Mouse (Mus musculus): ENCODE measurements at regions not wholly inside any gene's neighbourhood (a gene's known extent, or its start where the extent isn't known, plus 50 kb on each side); places are given as distances from the start of the nearest gene placed in this dataset.
A peak's percentile ranks its signal among the peaks of the same experiment; 100 is the strongest.

DNA sequence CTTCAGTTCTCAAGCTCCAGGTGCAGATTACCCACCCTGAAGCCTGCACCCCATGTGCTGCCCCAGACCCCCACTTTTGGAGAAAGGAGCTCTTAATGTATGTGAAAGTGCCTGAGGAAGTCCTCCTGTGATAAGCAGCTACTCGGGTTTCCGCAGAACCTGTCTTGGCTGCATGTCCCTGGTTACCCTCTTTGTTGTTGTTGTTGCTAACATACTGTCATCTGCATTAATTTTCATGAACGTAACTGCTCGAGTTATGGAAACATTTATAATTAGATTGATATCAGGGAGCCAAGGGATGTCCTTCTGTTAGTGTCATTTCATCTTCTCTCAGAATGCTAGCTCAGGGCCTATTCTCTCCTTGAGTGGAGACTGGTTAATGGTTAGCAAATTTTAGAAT, 808.3 kb upstream of the Car8 start:
- ATAC-seq (ENCODE audit: low FRiP score, low TSS enrichment) (no peak), DNase-seq (no peak)
- Histone ChIP-seq H3K36me3 (ENCODE audit: control insufficient read depth, insufficient read depth, low read length) (no peaks in the 10 kb centered on the region), H3K27me3 (ENCODE audit: control insufficient read depth, insufficient read depth, low read length) (no peaks in the 10 kb centered on the region), H3K4me2 (ENCODE audit: low read length) (no peak overlapping the region), H3K9ac (replicated peaks; ENCODE audit: low read length) (no peak overlapping the region), H3K9me3 (ENCODE audit: control insufficient read depth, low read length) (no peaks in the 10 kb centered on the region), H3K4me3 (replicated peaks; ENCODE audit: low read depth, low read length) (no peak overlapping the region), H3K4me1 (ENCODE audit: control insufficient read depth, insufficient read depth, low read length) (no peaks in the 10 kb centered on the region), H3K27ac (replicated peaks; ENCODE audit: low read depth, low read length) (no peak overlapping the region)
- WGBS, result 79% methylated on average over 4 of the region's 4 CpGs

DNA sequence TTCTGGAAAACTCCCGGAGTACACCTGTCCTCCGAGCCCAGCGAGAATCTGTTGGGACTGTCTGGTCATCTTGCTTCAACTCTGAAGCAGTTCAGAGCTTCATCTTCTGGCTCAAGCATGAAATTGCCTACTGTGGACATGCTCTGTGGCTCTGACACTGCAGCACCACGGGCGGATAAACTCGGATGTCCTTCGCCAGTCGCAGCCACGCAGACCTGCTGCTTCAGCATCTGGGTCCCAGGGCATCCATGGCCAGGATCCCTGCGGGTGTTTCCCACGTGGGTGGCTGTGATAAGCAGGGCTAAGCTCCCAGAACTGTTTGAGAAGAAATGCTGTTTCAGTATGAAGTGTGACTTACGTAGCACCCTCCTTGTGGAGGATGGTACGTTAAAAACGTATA, 807.6 kb upstream of the Car8 start:
- H3K27me3 ChIP-seq (ENCODE audit: control insufficient read depth, insufficient read depth, low read length), result no peaks in the 10 kb centered on the region
- DNase-seq (no peak), ATAC-seq (ENCODE audit: low FRiP score, low TSS enrichment) (no peak)
- no peaks in the 10 kb centered on the region for H3K9me3 ChIP-seq (ENCODE audit: control insufficient read depth, low read length)
- H3K9ac ChIP-seq (replicated peaks; ENCODE audit: low read length), result no peak overlapping the region
- H3K27ac ChIP-seq (replicated peaks; ENCODE audit: low read depth, low read length), result no peak overlapping the region
- no peaks in the 10 kb centered on the region for H3K4me1 ChIP-seq (ENCODE audit: control insufficient read depth, insufficient read depth, low read length)
- 88% methylated on average over 14 of the region's 14 CpGs for WGBS
- H3K4me3 ChIP-seq (replicated peaks; ENCODE audit: low read depth, low read length), result no peak overlapping the region
- no peak overlapping the region for H3K4me2 ChIP-seq (ENCODE audit: low read length)
- no peaks in the 10 kb centered on the region for H3K36me3 ChIP-seq (ENCODE audit: control insufficient read depth, insufficient read depth, low read length)

DNA sequence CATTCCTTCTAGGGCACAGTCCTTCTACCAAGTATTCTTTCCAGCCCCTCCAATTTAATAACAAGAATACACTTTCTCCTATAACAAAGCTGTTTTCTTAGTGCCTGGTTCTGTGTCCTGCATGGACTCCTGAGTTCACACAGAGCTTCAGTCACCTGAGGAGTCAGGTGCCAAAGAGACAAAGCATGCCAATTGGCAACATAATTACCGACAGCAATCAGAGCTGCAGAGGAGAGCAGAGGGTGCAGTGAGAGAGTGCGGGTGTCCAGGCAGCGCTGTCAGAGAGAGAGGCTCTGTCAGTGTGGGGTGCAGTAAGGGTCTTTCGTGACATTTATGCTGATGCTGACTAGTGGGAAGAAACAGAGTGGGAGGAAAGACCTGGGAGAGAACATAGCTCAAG, 807.2 kb upstream of the Car8 start:
- H3K9me3 ChIP-seq (ENCODE audit: control insufficient read depth, low read length), result no peaks in the 10 kb centered on the region
- WGBS, result 84% methylated on average over 4 of the region's 4 CpGs
- no peaks in the 10 kb centered on the region for H3K36me3 ChIP-seq (ENCODE audit: control insufficient read depth, insufficient read depth, low read length)
- H3K9ac ChIP-seq (replicated peaks; ENCODE audit: low read length), result no peak overlapping the region
- no peaks in the 10 kb centered on the region for H3K4me1 ChIP-seq (ENCODE audit: control insufficient read depth, insufficient read depth, low read length)
- no peak overlapping the region for H3K4me3 ChIP-seq (replicated peaks; ENCODE audit: low read depth, low read length)
- H3K27ac ChIP-seq (replicated peaks; ENCODE audit: low read depth, low read length), result no peak overlapping the region
- no peaks in the 10 kb centered on the region for H3K27me3 ChIP-seq (ENCODE audit: control insufficient read depth, insufficient read depth, low read length)
- DNase-seq (no peak), ATAC-seq (ENCODE audit: low FRiP score, low TSS enrichment) (no peak)
- no peak overlapping the region for H3K4me2 ChIP-seq (ENCODE audit: low read length)

DNA sequence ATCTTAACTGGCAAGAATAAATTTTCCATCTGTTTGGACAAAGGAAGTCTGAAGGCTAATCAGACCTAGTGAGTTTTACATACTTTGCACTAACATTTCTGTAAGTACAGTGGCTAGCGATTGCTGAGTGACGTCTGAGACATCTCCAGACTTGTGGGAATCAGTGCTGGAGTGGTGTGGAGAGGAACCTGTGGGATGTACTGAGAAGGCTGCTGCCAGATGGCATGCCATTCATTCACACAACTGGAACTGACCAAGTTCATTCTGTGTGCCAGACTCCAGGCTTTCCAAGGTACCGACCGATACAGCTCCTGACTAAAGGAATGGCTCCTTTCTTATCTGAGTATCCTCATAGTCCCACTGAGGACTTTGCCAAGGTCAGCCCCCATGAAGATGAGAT, 797.2 kb upstream of the Car8 start:
- H3K27ac ChIP-seq (replicated peaks; ENCODE audit: low read depth, low read length), result no peak overlapping the region
- DNase-seq (no peak), ATAC-seq (ENCODE audit: low FRiP score, low TSS enrichment) (no peak)
- H3K36me3 ChIP-seq (ENCODE audit: control insufficient read depth, insufficient read depth, low read length), result no peaks in the 10 kb centered on the region
- WGBS, result 88% methylated on average over 4 of the region's 4 CpGs
- no peaks in the 10 kb centered on the region for H3K4me1 ChIP-seq (ENCODE audit: control insufficient read depth, insufficient read depth, low read length)
- no peak overlapping the region for H3K4me2 ChIP-seq (ENCODE audit: low read length)
- H3K9ac ChIP-seq (replicated peaks; ENCODE audit: low read length), result no peak overlapping the region
- no peaks in the 10 kb centered on the region for H3K27me3 ChIP-seq (ENCODE audit: control insufficient read depth, insufficient read depth, low read length)
- no peaks in the 10 kb centered on the region for H3K9me3 ChIP-seq (ENCODE audit: control insufficient read depth, low read length)
- H3K4me3 ChIP-seq (replicated peaks; ENCODE audit: low read depth, low read length), result no peak overlapping the region

DNA sequence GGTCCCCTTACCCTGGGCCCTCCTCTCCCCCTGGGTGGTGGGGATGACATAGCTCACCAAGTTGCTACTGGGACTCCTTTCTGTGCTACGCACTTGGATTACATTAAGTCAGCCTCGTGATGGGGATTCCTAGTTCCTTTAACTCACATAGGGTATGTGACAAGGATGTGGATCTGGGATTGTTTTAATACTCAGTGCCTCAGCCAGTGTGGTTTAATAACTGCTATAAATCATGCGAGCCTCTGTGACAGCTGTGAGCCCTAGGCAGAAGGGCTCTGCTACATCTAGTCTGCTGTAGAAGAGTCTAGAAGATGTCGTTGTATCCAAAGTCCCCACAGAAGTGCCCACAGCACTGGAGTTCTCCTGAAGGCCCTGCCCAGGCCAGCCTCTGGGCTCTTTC, 796.5 kb upstream of the Car8 start:
- no peaks in the 10 kb centered on the region for H3K36me3 ChIP-seq (ENCODE audit: control insufficient read depth, insufficient read depth, low read length)
- H3K9ac ChIP-seq (replicated peaks; ENCODE audit: low read length), result no peak overlapping the region
- H3K9me3 ChIP-seq (ENCODE audit: control insufficient read depth, low read length), result no peaks in the 10 kb centered on the region
- DNase-seq, result no peak
- H3K4me2 ChIP-seq (ENCODE audit: low read length), result no peak overlapping the region
- H3K4me3 ChIP-seq (replicated peaks; ENCODE audit: low read depth, low read length), result no peak overlapping the region
- H3K4me1 ChIP-seq (ENCODE audit: control insufficient read depth, insufficient read depth, low read length), result no peaks in the 10 kb centered on the region
- no peak for ATAC-seq (ENCODE audit: low FRiP score, low TSS enrichment)
- no peaks in the 10 kb centered on the region for H3K27me3 ChIP-seq (ENCODE audit: control insufficient read depth, insufficient read depth, low read length)
- WGBS, result 82% methylated on average over 4 of the region's 4 CpGs
- H3K27ac ChIP-seq (replicated peaks; ENCODE audit: low read depth, low read length), result no peak overlapping the region

DNA sequence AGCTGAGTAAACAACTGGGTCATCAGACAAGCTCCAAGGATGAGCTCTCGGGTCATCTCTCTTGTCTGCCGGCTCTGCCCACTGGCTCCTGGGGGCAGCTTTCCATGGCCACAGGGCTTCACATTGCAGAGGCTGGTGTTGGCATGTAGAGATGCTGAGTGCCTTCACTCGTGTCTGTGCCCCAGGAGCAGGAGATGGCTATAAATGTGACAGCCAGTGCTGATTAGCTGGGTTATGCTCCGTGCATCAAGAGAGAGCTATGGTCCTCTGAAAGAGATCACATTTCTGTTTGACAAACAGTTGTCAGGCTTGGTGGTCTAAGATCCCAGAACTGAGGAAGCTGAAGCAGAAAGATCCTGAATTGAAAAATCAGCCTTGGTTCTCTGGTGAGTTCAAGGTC, 795.4 kb upstream of the Car8 start:
- WGBS, result 65% methylated on average over 4 of the region's 4 CpGs
- Histone ChIP-seq H3K9ac (replicated peaks; ENCODE audit: low read length) (no peak overlapping the region), H3K4me1 (ENCODE audit: control insufficient read depth, insufficient read depth, low read length) (no peaks in the 10 kb centered on the region), H3K27ac (replicated peaks; ENCODE audit: low read depth, low read length) (no peak overlapping the region), H3K4me3 (replicated peaks; ENCODE audit: low read depth, low read length) (no peak overlapping the region), H3K36me3 (ENCODE audit: control insufficient read depth, insufficient read depth, low read length) (no peaks in the 10 kb centered on the region), H3K27me3 (ENCODE audit: control insufficient read depth, insufficient read depth, low read length) (no peaks in the 10 kb centered on the region), H3K9me3 (ENCODE audit: control insufficient read depth, low read length) (no peaks in the 10 kb centered on the region), H3K4me2 (ENCODE audit: low read length) (no peak overlapping the region)
- ATAC-seq (ENCODE audit: low FRiP score, low TSS enrichment) (no peak), DNase-seq (no peak)

DNA sequence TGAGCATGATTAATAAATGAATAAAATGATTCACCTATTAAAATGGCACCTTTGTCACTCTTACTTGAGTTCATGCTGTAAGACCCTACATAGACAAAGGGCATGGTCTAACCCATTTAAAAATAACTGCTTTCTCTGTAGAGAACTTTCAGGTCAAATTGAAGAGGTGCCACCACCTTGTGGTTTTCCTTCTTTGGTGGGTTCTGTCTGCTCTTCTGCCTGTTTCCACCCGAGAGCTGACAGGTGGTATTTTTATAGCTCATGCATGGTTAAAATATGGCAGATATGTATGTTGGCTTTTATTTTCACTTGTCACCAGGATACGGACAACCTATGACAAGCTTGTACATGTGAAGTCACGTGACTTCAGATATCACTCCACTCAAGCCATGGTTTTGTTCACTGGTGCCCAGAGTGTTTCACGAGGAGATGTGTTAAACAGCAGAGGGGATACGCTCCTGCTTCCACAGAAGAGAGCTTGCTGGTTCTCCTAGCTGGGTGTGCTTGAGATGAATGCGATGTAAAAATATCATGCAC, 794.3 kb upstream of the Car8 start:
- DNase-seq (no peak), ATAC-seq (ENCODE audit: low FRiP score, low TSS enrichment) (no peak)
- H3K4me1 ChIP-seq (ENCODE audit: control insufficient read depth, insufficient read depth, low read length), result peaks cover 8% of the 10 kb centered on the region
- no peak overlapping the region for H3K4me2 ChIP-seq (ENCODE audit: low read length)
- H3K9me3 ChIP-seq (ENCODE audit: control insufficient read depth, low read length), result no peaks in the 10 kb centered on the region
- H3K36me3 ChIP-seq (ENCODE audit: control insufficient read depth, insufficient read depth, low read length), result no peaks in the 10 kb centered on the region
- no peak overlapping the region for H3K27ac ChIP-seq (replicated peaks; ENCODE audit: low read depth, low read length)
- WGBS, result 91% methylated on average over 6 of the region's 6 CpGs
- H3K27me3 ChIP-seq (ENCODE audit: control insufficient read depth, insufficient read depth, low read length), result no peaks in the 10 kb centered on the region
- no peak overlapping the region for H3K9ac ChIP-seq (replicated peaks; ENCODE audit: low read length)
- H3K4me3 ChIP-seq (replicated peaks; ENCODE audit: low read depth, low read length), result no peak overlapping the region

DNA sequence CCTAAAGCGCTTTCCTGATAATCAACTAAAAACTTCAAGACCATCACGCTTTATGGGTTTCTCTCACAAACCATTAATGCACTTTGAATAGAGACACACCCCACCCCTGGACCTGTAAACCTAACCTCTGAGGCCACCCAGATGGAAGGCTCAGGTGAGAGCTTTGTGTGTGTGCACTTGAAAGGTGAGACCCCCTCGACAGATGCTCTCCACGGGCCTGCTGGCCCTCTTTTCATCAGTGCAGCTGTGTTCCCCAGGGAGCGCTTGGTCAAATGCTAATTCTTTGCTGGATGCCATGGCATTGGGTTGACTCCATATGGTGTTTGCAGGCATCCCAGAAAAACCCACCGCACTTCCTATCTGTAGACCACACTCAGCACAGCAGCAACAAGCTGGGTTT, 792.8 kb upstream of the Car8 start:
- no peaks in the 10 kb centered on the region for H3K36me3 ChIP-seq (ENCODE audit: control insufficient read depth, insufficient read depth, low read length)
- 43% methylated on average over 6 of the region's 6 CpGs for WGBS

DNA sequence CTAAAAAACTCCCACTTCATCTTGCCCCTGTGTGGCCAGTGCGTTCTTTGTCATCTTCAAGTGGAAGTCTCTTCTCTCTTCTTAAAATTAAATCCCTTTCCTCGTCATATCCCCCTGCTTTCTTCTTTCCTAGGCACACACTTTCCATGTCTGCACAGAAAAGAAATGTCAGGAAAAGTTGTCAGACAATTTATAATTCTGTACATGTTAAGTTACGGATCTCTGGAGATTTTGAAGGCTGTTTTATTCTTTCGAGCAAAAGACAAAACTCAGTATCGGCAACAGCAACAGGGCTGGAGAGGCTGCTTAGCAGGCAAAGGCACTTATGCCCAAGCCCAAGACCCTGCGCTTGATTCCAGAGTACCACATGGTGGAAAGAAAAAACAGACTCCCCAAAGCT, 790.1 kb upstream of the Car8 start:
- H3K4me3 ChIP-seq (replicated peaks; ENCODE audit: low read depth, low read length), result peak overlapping the region; percentile 42; the same call in 1 of the 2 replicates
- peak overlapping the region; percentile 90 for H3K4me2 ChIP-seq (ENCODE audit: low read length)
- DNase-seq (peak; percentile 41), ATAC-seq (ENCODE audit: low FRiP score, low TSS enrichment) (no peak)
- no peaks in the 10 kb centered on the region for H3K36me3 ChIP-seq (ENCODE audit: control insufficient read depth, insufficient read depth, low read length)
- H3K9ac ChIP-seq (replicated peaks; ENCODE audit: low read length), result peak overlapping the region; percentile 53; the same call in 1 of the 2 replicates
- peak overlapping the region; percentile 75 for H3K27ac ChIP-seq (replicated peaks; ENCODE audit: low read depth, low read length)
- no peaks in the 10 kb centered on the region for H3K9me3 ChIP-seq (ENCODE audit: control insufficient read depth, low read length)
- H3K4me1 ChIP-seq (ENCODE audit: control insufficient read depth, insufficient read depth, low read length), result peaks cover 15% of the 10 kb centered on the region
- no peaks in the 10 kb centered on the region for H3K27me3 ChIP-seq (ENCODE audit: control insufficient read depth, insufficient read depth, low read length)
- 13% methylated on average over 6 of the region's 6 CpGs for WGBS

More for the DNA sequence above, 792.8 kb upstream of the Car8 start:
- H3K4me1 ChIP-seq (ENCODE audit: control insufficient read depth, insufficient read depth, low read length), result peaks cover 15% of the 10 kb centered on the region
- H3K27me3 ChIP-seq (ENCODE audit: control insufficient read depth, insufficient read depth, low read length), result no peaks in the 10 kb centered on the region
- no peak for DNase-seq
- H3K27ac ChIP-seq (replicated peaks; ENCODE audit: low read depth, low read length), result no peak overlapping the region
- no peaks in the 10 kb centered on the region for H3K9me3 ChIP-seq (ENCODE audit: control insufficient read depth, low read length)
- no peak overlapping the region for H3K4me2 ChIP-seq (ENCODE audit: low read length)
- no peak for ATAC-seq (ENCODE audit: low FRiP score, low TSS enrichment)
- no peak overlapping the region for H3K4me3 ChIP-seq (replicated peaks; ENCODE audit: low read depth, low read length)
- H3K9ac ChIP-seq (replicated peaks; ENCODE audit: low read length), result no peak overlapping the region
